Mouse (Mus musculus): ENCODE measurements at regions not wholly inside any gene's neighbourhood (a gene's known extent, or its start where the extent isn't known, plus 50 kb on each side); places are given as distances from the start of the nearest gene placed in this dataset.

GRCm38 (mm10) chr11:21478191-21478590 is 93.8 kb upstream of the Wdpcp start:
- no peak for DNase-seq (ENCODE audit: extremely low spot score in 1 of 2, low spot score in 2 of 2)
- intact Hi-C loops (cut with DNase I), result no loop called here
- H3K4me3 ChIP-seq, result no peak overlapping the region
- H3K27ac ChIP-seq, result no peak overlapping the region
- TF ChIP-seq CTCF (IDR thresholded peaks at IDR 0.05), result no peak

- no peak for TF ChIP-seq CTCF (IDR thresholded peaks at IDR 0.05)
- H3K4me3 ChIP-seq, result no peak overlapping the region
- no peak overlapping the region for H3K27ac ChIP-seq
- intact Hi-C loops (cut with DNase I), result no loop called here
- DNase-seq (ENCODE audit: extremely low spot score in 1 of 2, low spot score in 2 of 2), result no peak
These were observed 99.7 kb upstream of the Ugp2 start for GRCm38 (mm10) chr11:21470711-21471110.

- H3K27ac ChIP-seq, result no peak overlapping the region
- H3K4me3 ChIP-seq, result no peak overlapping the region
- DNase-seq (ENCODE audit: extremely low spot score in 1 of 2, low spot score in 2 of 2), result no peak
- peak; percentile 38 for TF ChIP-seq CTCF (IDR thresholded peaks at IDR 0.05)
- intact Hi-C loops (cut with DNase I), result no loop called here
These were observed 97.5 kb upstream of the Ugp2 start for GRCm38 (mm10) chr11:21468465-21468864.

GRCm38 (mm10) chr11:21460011-21460410 is 89.0 kb upstream of the Ugp2 start:
- intact Hi-C loops (cut with DNase I), result no loop called here
- TF ChIP-seq CTCF (IDR thresholded peaks at IDR 0.05), result no peak
- H3K4me3 ChIP-seq, result no peak overlapping the region

GRCm38 (mm10) chr11:21453308-21454106 is 82.5 kb upstream of the Ugp2 start:
- intact Hi-C loops (cut with DNase I), result loop anchor here (10.0 kb wide), 3 partner anchors 279 to 659 kb away; partner anchors contain the start of gene Peli1
- Histone ChIP-seq H3K27ac (no peak overlapping the region), H3K4me3 (no peak overlapping the region)
- TF ChIP-seq CTCF (IDR thresholded peaks at IDR 0.05), result peak; percentile 65
- no peak for DNase-seq (ENCODE audit: extremely low spot score in 1 of 2, low spot score in 2 of 2)

More at GRCm38 (mm10) chr11:21460011-21460410, 89.0 kb upstream of the Ugp2 start:
- no peak overlapping the region for H3K27ac ChIP-seq
- DNase-seq (ENCODE audit: extremely low spot score in 1 of 2, low spot score in 2 of 2), result no peak

- DNase-seq (ENCODE audit: extremely low spot score in 1 of 2, low spot score in 2 of 2), result peak in 1 of 2 experiments; percentile 11
- Histone ChIP-seq H3K27ac (no peak overlapping the region), H3K4me3 (no peak overlapping the region)
- peak; percentile 65 for TF ChIP-seq CTCF (IDR thresholded peaks at IDR 0.05)
- intact Hi-C loops (cut with DNase I), result no loop called here
These were observed 62.7 kb upstream of the Ugp2 start for GRCm38 (mm10) chr11:21433726-21434125.

GRCm38 (mm10) chr11:21430021-21430420 is 59.0 kb upstream of the Ugp2 start:
- no peak for DNase-seq (ENCODE audit: extremely low spot score in 1 of 2, low spot score in 2 of 2)
- no peak overlapping the region for H3K27ac ChIP-seq
- intact Hi-C loops (cut with DNase I), result no loop called here
- no peak for TF ChIP-seq CTCF (IDR thresholded peaks at IDR 0.05)
- no peak overlapping the region for H3K4me3 ChIP-seq

GRCm38 (mm10) chr11:21428749-21429148 is 57.7 kb upstream of the Ugp2 start:
- H3K4me3 ChIP-seq, result no peak overlapping the region
- H3K27ac ChIP-seq, result no peak overlapping the region
- no peak for DNase-seq (ENCODE audit: extremely low spot score in 1 of 2, low spot score in 2 of 2)
- TF ChIP-seq CTCF (IDR thresholded peaks at IDR 0.05), result no peak
- intact Hi-C loops (cut with DNase I), result no loop called here

- DNase-seq (ENCODE audit: extremely low spot score in 1 of 2, low spot score in 2 of 2), result no peak
- Histone ChIP-seq H3K4me3 (no peak overlapping the region), H3K27ac (no peak overlapping the region)
- intact Hi-C loops (cut with DNase I), result no loop called here
- no peak for TF ChIP-seq CTCF (IDR thresholded peaks at IDR 0.05)
These were observed 57.0 kb upstream of the Ugp2 start for GRCm38 (mm10) chr11:21428013-21428317.

GRCm38 (mm10) chr11:21427291-21428012 is 56.5 kb upstream of the Ugp2 start:
- TF ChIP-seq CTCF (IDR thresholded peaks at IDR 0.05), result no peak
- Histone ChIP-seq H3K27ac (no peak overlapping the region), H3K4me3 (no peak overlapping the region)
- no peak for DNase-seq (ENCODE audit: extremely low spot score in 1 of 2, low spot score in 2 of 2)
- intact Hi-C loops (cut with DNase I), result no loop called here

GRCm38 (mm10) chr11:21425480-21426101 is 54.6 kb upstream of the Ugp2 start:
- no peak for DNase-seq (ENCODE audit: extremely low spot score in 1 of 2, low spot score in 2 of 2)
- TF ChIP-seq CTCF (IDR thresholded peaks at IDR 0.05), result no peak
- H3K27ac ChIP-seq, result no peak overlapping the region
- intact Hi-C loops (cut with DNase I), result no loop called here
- no peak overlapping the region for H3K4me3 ChIP-seq

- no peak for TF ChIP-seq CTCF (IDR thresholded peaks at IDR 0.05)
- H3K27ac ChIP-seq, result no peak overlapping the region
- H3K4me3 ChIP-seq, result no peak overlapping the region
- no peak for DNase-seq (ENCODE audit: extremely low spot score in 1 of 2, low spot score in 2 of 2)
- intact Hi-C loops (cut with DNase I), result no loop called here
These were observed 53.3 kb upstream of the Ugp2 start for GRCm38 (mm10) chr11:21424345-21424744.
